Mouse (Mus musculus): ENCODE results near the gene Prr3. TPM values are rescaled to one million over a fixed set of nuclear protein-coding genes. Genes with fewer than 3 reads are reported as not detected.
"Not testable (repeated sequence)": the region's sequence is repeated elsewhere in the genome, so short reads cannot be mapped to it uniquely, and the experiment has no call there.

The Prr3 gene
- polyA plus RNA-seq, 1 experiment, result 19.3 TPM

- no peak for DNase-seq (ENCODE audit: low read depth in 1 of 2, low spot score in 2 of 2)
- peaks cover 18% of the 10 kb centered on the region for H3K36me3 ChIP-seq (ENCODE audit: control insufficient read depth, insufficient read depth, low read length)
- WGBS, result 88% methylated on average over 2 of the region's 2 CpGs
Measured at GRCm38 (mm10) chr17:35967621-35968020, 12.4 kb downstream of the Prr3 start.

GRCm38 (mm10) chr17:35963279-35963678 lies 16.8 kb downstream of the Prr3 start:
- no peak overlapping the region for H3K27ac ChIP-seq (ENCODE audit: insufficient read depth, low read length)
- H3K4me3 ChIP-seq (ENCODE audit: extremely low read depth, insufficient read depth, insufficient read length), result no peak overlapping the region
- peaks cover 51% of the 10 kb centered on the region for H3K36me3 ChIP-seq (ENCODE audit: control insufficient read depth, insufficient read depth, low read length)
- H3K27me3 ChIP-seq (ENCODE audit: control insufficient read depth, insufficient read depth, low read length), result no peaks in the 10 kb centered on the region
- H3K4me1 ChIP-seq (ENCODE audit: control insufficient read depth, insufficient read depth, insufficient read length), result no peaks in the 10 kb centered on the region
- TF ChIP-seq CTCF (IDR thresholded peaks at IDR 0.05; ENCODE audit: extremely low read depth, insufficient read depth, insufficient read length, insufficient replicate concordance) (no peak), POLR2A (IDR thresholded peaks at IDR 0.05; ENCODE audit: low read depth, low read length) (no peak)
- no peak for DNase-seq (ENCODE audit: low read depth in 1 of 2, low spot score in 2 of 2)
- 94% methylated on average over 10 of the region's 10 CpGs for WGBS

More at GRCm38 (mm10) chr17:35967621-35968020, 12.4 kb downstream of the Prr3 start:
- H3K27me3 ChIP-seq (ENCODE audit: control insufficient read depth, insufficient read depth, low read length), result no peaks in the 10 kb centered on the region
- no peak overlapping the region for H3K4me3 ChIP-seq (ENCODE audit: extremely low read depth, insufficient read depth, insufficient read length)
- no peak overlapping the region for H3K27ac ChIP-seq (ENCODE audit: insufficient read depth, low read length)
- no peak for TF ChIP-seq POLR2A (IDR thresholded peaks at IDR 0.05; ENCODE audit: low read depth, low read length)
- no peak for TF ChIP-seq CTCF (IDR thresholded peaks at IDR 0.05; ENCODE audit: extremely low read depth, insufficient read depth, insufficient read length, insufficient replicate concordance)
- H3K4me1 ChIP-seq (ENCODE audit: control insufficient read depth, insufficient read depth, insufficient read length), result peaks cover 10% of the 10 kb centered on the region

GRCm38 (mm10) chr17:35958533-35959223 lies 21.4 kb downstream of the Prr3 start:
- peaks cover 60% of the 10 kb centered on the region for H3K36me3 ChIP-seq (ENCODE audit: control insufficient read depth, insufficient read depth, low read length)
- WGBS, result 96% methylated on average over 15 of the region's 15 CpGs
- H3K27ac ChIP-seq (ENCODE audit: insufficient read depth, low read length), result no peak overlapping the region
- H3K4me3 ChIP-seq (ENCODE audit: extremely low read depth, insufficient read depth, insufficient read length), result no peak overlapping the region
- no peaks in the 10 kb centered on the region for H3K27me3 ChIP-seq (ENCODE audit: control insufficient read depth, insufficient read depth, low read length)
- no peak for DNase-seq (ENCODE audit: low read depth in 1 of 2, low spot score in 2 of 2)
- no peak for TF ChIP-seq POLR2A (IDR thresholded peaks at IDR 0.05; ENCODE audit: low read depth, low read length)
- TF ChIP-seq CTCF (IDR thresholded peaks at IDR 0.05; ENCODE audit: extremely low read depth, insufficient read depth, insufficient read length, insufficient replicate concordance), result no peak
- H3K4me1 ChIP-seq (ENCODE audit: control insufficient read depth, insufficient read depth, insufficient read length), result no peaks in the 10 kb centered on the region

- no peak overlapping the region for H3K27ac ChIP-seq (ENCODE audit: insufficient read depth, low read length)
- DNase-seq (ENCODE audit: low read depth in 1 of 2, low spot score in 2 of 2), result no peak
- TF ChIP-seq CTCF (IDR thresholded peaks at IDR 0.05; ENCODE audit: extremely low read depth, insufficient read depth, insufficient read length, insufficient replicate concordance), result no peak
- no peak for TF ChIP-seq POLR2A (IDR thresholded peaks at IDR 0.05; ENCODE audit: low read depth, low read length)
- H3K27me3 ChIP-seq (ENCODE audit: control insufficient read depth, insufficient read depth, low read length), result no peaks in the 10 kb centered on the region
- H3K4me3 ChIP-seq (ENCODE audit: extremely low read depth, insufficient read depth, insufficient read length), result no peak overlapping the region
- no peaks in the 10 kb centered on the region for H3K4me1 ChIP-seq (ENCODE audit: control insufficient read depth, insufficient read depth, insufficient read length)
- 82% methylated on average over 8 of the region's 8 CpGs for WGBS
- peaks cover 28% of the 10 kb centered on the region for H3K36me3 ChIP-seq (ENCODE audit: control insufficient read depth, insufficient read depth, low read length)
Measured at GRCm38 (mm10) chr17:35954665-35955064, 25.4 kb downstream of the Prr3 start.

- H3K27ac ChIP-seq (ENCODE audit: insufficient read depth, low read length); H3K36me3 ChIP-seq (ENCODE audit: control insufficient read depth, insufficient read depth, low read length); H3K27me3 ChIP-seq (ENCODE audit: control insufficient read depth, insufficient read depth, low read length); DNase-seq (ENCODE audit: low read depth in 1 of 2, low spot score in 2 of 2); H3K4me3 ChIP-seq (ENCODE audit: extremely low read depth, insufficient read depth, insufficient read length); H3K4me1 ChIP-seq (ENCODE audit: control insufficient read depth, insufficient read depth, insufficient read length): not testable (repeated sequence)
- WGBS, result 78% methylated on average over 3 of the region's 3 CpGs
Measured at GRCm38 (mm10) chr17:35952559-35952958, 27.5 kb downstream of the Prr3 start.

- H3K27me3 ChIP-seq (ENCODE audit: control insufficient read depth, insufficient read depth, low read length); H3K27ac ChIP-seq (ENCODE audit: insufficient read depth, low read length); H3K4me1 ChIP-seq (ENCODE audit: control insufficient read depth, insufficient read depth, insufficient read length); H3K36me3 ChIP-seq (ENCODE audit: control insufficient read depth, insufficient read depth, low read length); H3K4me3 ChIP-seq (ENCODE audit: extremely low read depth, insufficient read depth, insufficient read length); DNase-seq (ENCODE audit: low read depth in 1 of 2, low spot score in 2 of 2): not testable (repeated sequence)
Measured at GRCm38 (mm10) chr17:35950946-35951345, 29.1 kb downstream of the Prr3 start.

- Histone ChIP-seq H3K27ac (ENCODE audit: insufficient read depth, low read length) (no peak overlapping the region), H3K36me3 (ENCODE audit: control insufficient read depth, insufficient read depth, low read length) (no peaks in the 10 kb centered on the region), H3K4me3 (ENCODE audit: extremely low read depth, insufficient read depth, insufficient read length) (no peak overlapping the region), H3K27me3 (ENCODE audit: control insufficient read depth, insufficient read depth, low read length) (no peaks in the 10 kb centered on the region), H3K4me1 (ENCODE audit: control insufficient read depth, insufficient read depth, insufficient read length) (no peaks in the 10 kb centered on the region)
- 91% methylated on average over 1 of the region's 1 CpGs for WGBS
- no peak for DNase-seq (ENCODE audit: low read depth in 1 of 2, low spot score in 2 of 2)
- TF ChIP-seq POLR2A (IDR thresholded peaks at IDR 0.05; ENCODE audit: low read depth, low read length) (no peak), CTCF (IDR thresholded peaks at IDR 0.05; ENCODE audit: extremely low read depth, insufficient read depth, insufficient read length, insufficient replicate concordance) (no peak)
Measured at GRCm38 (mm10) chr17:35939941-35940340, 40.1 kb downstream of the Prr3 start.

Measured in spleen, adult 2 months (tissue).